10 mouse cellular contexts compared by ENCODE assay signal in the genomic region with DNA sequence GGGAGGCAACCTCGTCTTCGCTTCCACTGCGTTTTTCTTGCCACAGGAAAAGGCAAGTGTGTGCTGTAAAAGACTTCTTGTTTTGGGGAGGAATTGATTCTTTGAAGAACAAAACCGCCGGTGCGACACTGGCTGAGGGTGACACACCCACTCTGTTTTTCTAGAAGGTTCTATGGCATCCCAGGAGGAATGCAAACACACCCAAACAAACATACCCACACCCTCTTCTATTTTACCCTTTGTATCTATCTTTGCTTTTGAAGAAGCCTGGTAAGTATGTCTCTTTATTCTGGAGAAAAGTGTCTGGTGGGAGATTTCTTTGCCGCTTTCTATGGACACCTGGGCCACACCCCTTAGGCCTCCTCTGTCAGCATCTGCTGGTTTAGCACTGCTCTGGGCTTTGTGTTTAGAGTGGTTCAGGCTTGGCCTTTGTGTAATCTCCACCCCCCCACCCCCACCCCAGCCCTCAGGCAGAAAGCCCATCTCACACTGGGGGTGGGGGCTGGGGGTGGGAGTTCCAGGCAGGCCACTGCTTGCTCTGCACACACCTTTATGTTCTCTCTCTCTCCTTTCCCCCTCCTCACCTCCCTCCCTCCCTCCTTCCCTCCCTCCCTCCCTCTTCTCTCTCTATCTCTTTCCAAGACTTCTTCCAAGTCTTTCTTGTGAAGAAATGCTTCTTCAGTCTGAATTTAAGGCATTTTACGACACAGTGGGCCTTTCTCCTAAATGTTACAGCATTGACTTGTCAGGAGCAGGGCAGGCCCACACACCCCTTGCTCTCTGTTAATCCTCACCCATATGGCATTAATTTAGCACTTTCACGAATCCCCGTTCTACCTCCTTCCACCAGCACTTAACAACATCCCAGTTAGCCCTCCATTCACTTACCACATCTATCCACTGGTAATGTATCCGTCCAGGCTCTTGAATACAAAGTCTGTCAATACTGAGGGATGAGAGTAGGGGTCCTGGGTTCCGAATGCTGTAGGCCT.
DNase-seq lines count a peak whose midpoint lies in the region; ATAC-seq lines count a peak whose summit lies in the region.
"Had no signal": no experiment of that assay in that cellular context is flagged by ENCODE, and none has a peak within 500 bp of the region (broad histone marks: within the 10 kb centered on the region; RNA-seq: fewer than 3 reads in every experiment).

No protein-coding gene starts in this region.

- H3K4me1 ChIP-seq in hindbrain, embryonic 10.5 days (replicated peaks) = peaks cover 43% of the 10 kb centered on the region
- H3K4me1 ChIP-seq in hindbrain, embryonic 11.5 days (replicated peaks; ENCODE audit: control insufficient read depth, insufficient read depth, low read length) = no peaks in the 10 kb centered on the region
- H3K4me1 ChIP-seq in embryonic facial prominence, embryonic 11.5 days (ENCODE audit: control insufficient read depth, insufficient read depth, low read length) = peaks cover 3% of the 10 kb centered on the region
- peaks cover 38% of the 10 kb centered on the region for H3K4me1 ChIP-seq in limb, embryonic 13.5 days

- no peak overlapping the region for H3K4me3 ChIP-seq in hindbrain, embryonic 10.5 days
- H3K4me3 ChIP-seq in hindbrain, embryonic 11.5 days (ENCODE audit: low read depth, low read length) = no peak overlapping the region
- H3K4me3 ChIP-seq in embryonic facial prominence, embryonic 11.5 days (ENCODE audit: low read depth, low read length) = no peak overlapping the region
- no peak overlapping the region for H3K4me3 ChIP-seq in limb, embryonic 13.5 days

- no peak for DNase-seq in hindbrain, embryonic 10.5 days (ENCODE audit: low spot score)
- no peak for DNase-seq in hindbrain, embryonic 11.5 days (ENCODE audit: low spot score)
- DNase-seq in ES-CJ7 (ENCODE audit: low read depth, low spot score) = peak; percentile 80
- peak; percentile 73 for DNase-seq in embryonic facial prominence, embryonic 11.5 days (ENCODE audit: low spot score)
- no peak for DNase-seq in spleen, postnatal 14 days (ENCODE audit: low spot score in 2 of 2)
- no peak for DNase-seq in testis, postnatal 14 days (ENCODE audit: low spot score)
- DNase-seq in spleen, adult 18-20 months = no peak
- DNase-seq: adrenal gland, postnatal 25 days had no signal

- peak overlapping the region; percentile 66 for H3K27ac ChIP-seq in hindbrain, embryonic 10.5 days
- no peak overlapping the region for H3K27ac ChIP-seq in hindbrain, embryonic 11.5 days (ENCODE audit: low read depth, low read length)
- H3K27ac ChIP-seq in embryonic facial prominence, embryonic 11.5 days (replicated peaks; ENCODE audit: low read depth, low read length) = peak overlapping the region; percentile 38
- H3K27ac ChIP-seq in limb, embryonic 13.5 days = peak overlapping the region; percentile 75; the same call in 1 of the 2 replicates

- no peaks in the 10 kb centered on the region for H3K9me3 ChIP-seq in hindbrain, embryonic 10.5 days
- no peaks in the 10 kb centered on the region for H3K9me3 ChIP-seq in hindbrain, embryonic 11.5 days (ENCODE audit: control insufficient read depth, low read length)
- no peaks in the 10 kb centered on the region for H3K9me3 ChIP-seq in embryonic facial prominence, embryonic 11.5 days (replicated peaks; ENCODE audit: control insufficient read depth, low read length)
- no peaks in the 10 kb centered on the region for H3K9me3 ChIP-seq in limb, embryonic 13.5 days

- no peaks in the 10 kb centered on the region for H3K27me3 ChIP-seq in hindbrain, embryonic 10.5 days (ENCODE audit: insufficient read depth, poor library complexity, severe bottlenecking)
- no peaks in the 10 kb centered on the region for H3K27me3 ChIP-seq in hindbrain, embryonic 11.5 days (ENCODE audit: control insufficient read depth, insufficient read depth, low read length)
- H3K27me3 ChIP-seq in embryonic facial prominence, embryonic 11.5 days (ENCODE audit: control insufficient read depth, insufficient read depth, low read length) = no peaks in the 10 kb centered on the region
- H3K27me3 ChIP-seq in limb, embryonic 13.5 days = no peaks in the 10 kb centered on the region
- H3K27me3 ChIP-seq: Patski had no signal

- H3K36me3 ChIP-seq in hindbrain, embryonic 10.5 days = no peaks in the 10 kb centered on the region
- no peaks in the 10 kb centered on the region for H3K36me3 ChIP-seq in hindbrain, embryonic 11.5 days (ENCODE audit: control insufficient read depth, insufficient read depth, low read length)
- no peaks in the 10 kb centered on the region for H3K36me3 ChIP-seq in embryonic facial prominence, embryonic 11.5 days (replicated peaks; ENCODE audit: control insufficient read depth, insufficient read depth, low read depth, low read length)
- no peaks in the 10 kb centered on the region for H3K36me3 ChIP-seq in limb, embryonic 13.5 days

- WGBS in hindbrain, embryonic 10.5 days = 74% methylated on average over 12 of the region's 12 CpGs
- WGBS in hindbrain, embryonic 11.5 days = 75% methylated on average over 12 of the region's 12 CpGs
- 53% methylated on average over 12 of the region's 12 CpGs for WGBS in embryonic facial prominence, embryonic 11.5 days
- WGBS in limb, embryonic 13.5 days = 48% methylated on average over 12 of the region's 12 CpGs

- no peak overlapping the region for H3K4me2 ChIP-seq in hindbrain, embryonic 11.5 days (replicated peaks; ENCODE audit: low read depth, low read length)
- no peak overlapping the region for H3K4me2 ChIP-seq in embryonic facial prominence, embryonic 11.5 days (ENCODE audit: low read depth, low read length)
- no peak overlapping the region for H3K4me2 ChIP-seq in limb, embryonic 13.5 days (replicated peaks)

- ATAC-seq in hindbrain, embryonic 11.5 days (ENCODE audit: low FRiP score) = no peak
- ATAC-seq in embryonic facial prominence, embryonic 11.5 days (replicated peaks; ENCODE audit: insufficient number of reproducible peaks, low FRiP score, low TSS enrichment, low read depth) = peak; percentile 72
- ATAC-seq in limb, embryonic 13.5 days (ENCODE audit: low FRiP score, low read depth) = peak; percentile 73

- H3K9ac ChIP-seq in hindbrain, embryonic 11.5 days (ENCODE audit: low read depth, low read length) = no peak overlapping the region
- no peak overlapping the region for H3K9ac ChIP-seq in embryonic facial prominence, embryonic 11.5 days (replicated peaks; ENCODE audit: low read length)
- H3K9ac ChIP-seq in limb, embryonic 13.5 days = no peak overlapping the region

Comparison
In these comparisons a context has a peak if more than half of its experiments do, and no peak if none do; other contexts are left out.
1. DNase-seq: peak in ES-CJ7 (single experiment) and embryonic facial prominence, embryonic 11.5 days (single experiment); none in hindbrain, embryonic 10.5 days (single experiment), hindbrain, embryonic 11.5 days (single experiment), spleen, postnatal 14 days (0 of 2), testis, postnatal 14 days (single experiment) and spleen, adult 18-20 months (0 of 2).